Mouse (Mus musculus) skeletal muscle tissue, postnatal 0 days (tissue): Measurements from ENCODE around the gene Catsperz. TPM values are rescaled to one million over a fixed set of nuclear protein-coding genes. Genes with fewer than 3 reads are reported as not detected.

Source experiments
- microRNA-seq, 2 experiments: library from miRNA; unstranded; fragments of <30 nt; microRNA quantifications; one replicate each; pipeline ENCODE4; 2016
- polyA plus RNA-seq: library from polyadenylated mRNA; unstranded; fragments of >200 nt; fragmentation: Nextera tagmentation; extraction: Ambion mirVana; gene quantifications from 2 replicates; pipeline ENCODE4 v1.2.1, GENCODE M21; 2015

The Catsperz gene
- 0.65 and 1.4 TPM in 2 replicates for polyA plus RNA-seq

GRCm38 (mm10) chr19:6925307-6925573 lies at the start of gene Catsperz:
Gene Catsperz (minus strand): TSS chr19:6925380.

GRCm38 (mm10) chr19:6974211-6975205 lies 49.3 kb upstream of the Catsperz start, which contains the start of gene Ppp1r14b:
Gene Ppp1r14b (plus strand): TSS chr19:6974968.

GRCm38 (mm10) chr19:6942249-6942691 lies 17.1 kb upstream of the Catsperz start, which contains the start of gene Gpr137:
Gene Gpr137 (minus strand): TSS chr19:6942480.

GRCm38 (mm10) chr19:6941372-6942248 lies 16.4 kb upstream of the Catsperz start, which contains the start of gene Bad:
Gene Bad (plus strand): TSS chr19:6941861.

GRCm38 (mm10) chr19:6934195-6934977 lies 9.2 kb upstream of the Catsperz start, which contains the start of gene Kcnk4:
Gene Kcnk4 (minus strand): TSS chr19:6934515.

GRCm38 (mm10) chr19:6921647-6922567 lies 3.3 kb downstream of the Catsperz start, which contains the start of gene Esrra:
Gene Esrra (minus strand): TSS chr19:6921813.

GRCm38 (mm10) chr19:6909507-6910289 lies 15.5 kb downstream of the Catsperz start, which contains the start of the genes Trmt112 and Prdx5:
Gene Trmt112 (plus strand): TSS chr19:6909698.
Gene Prdx5 (minus strand): TSS chr19:6910106.

Small RNA genes within 50 kb of the gene (microRNA-seq; reads per million reads assigned to microRNA genes)
- gene Mir6990, result 1.5 to 1.6 reads per million in 2 experiments

Other genes starting within 250 kb of the Catsperz start
- 9.7 and 12.5 TPM in 2 replicates for gene Rps6ka4, start 84.7 kb downstream of the Catsperz start, polyA plus RNA-seq
- gene Ccdc88b, start 67.2 kb downstream of the Catsperz start, polyA plus RNA-seq, result 0.45 and 0.83 TPM in 2 replicates
- gene Trmt112, start 15.7 kb downstream of the Catsperz start, polyA plus RNA-seq, result 70.4 and 71.1 TPM in 2 replicates
- 261 and 306 TPM in 2 replicates for gene Prdx5, start 15.3 kb downstream of the Catsperz start, polyA plus RNA-seq
- 23.7 and 29.3 TPM in 2 replicates for gene Esrra, start 3.6 kb downstream of the Catsperz start, polyA plus RNA-seq
- gene Kcnk4, start 9.1 kb upstream of the Catsperz start, polyA plus RNA-seq, result 0.33 and 0.69 TPM in 2 replicates
- 48.6 and 62.8 TPM in 2 replicates for gene Bad, start 16.5 kb upstream of the Catsperz start, polyA plus RNA-seq
- gene Gpr137, start 17.1 kb upstream of the Catsperz start, polyA plus RNA-seq, result 10.3 and 14.8 TPM in 2 replicates
- 280 and 291 TPM in 2 replicates for gene Ppp1r14b, start 49.6 kb upstream of the Catsperz start, polyA plus RNA-seq
- gene Plcb3, start 51.1 kb upstream of the Catsperz start, polyA plus RNA-seq, result 8.8 and 10.0 TPM in 2 replicates
- 58.1 and 77.3 TPM in 2 replicates for gene Fkbp2, start 55.1 kb upstream of the Catsperz start, polyA plus RNA-seq
- 63.3 and 74.3 TPM in 2 replicates for gene Vegfb, start 62.3 kb upstream of the Catsperz start, polyA plus RNA-seq
- 35.8 and 41.0 TPM in 2 replicates for gene Dnajc4, start 67.2 kb upstream of the Catsperz start, polyA plus RNA-seq
- 30.7 and 37.3 TPM in 2 replicates for gene Nudt22, start 70.7 kb upstream of the Catsperz start, polyA plus RNA-seq
- gene Trpt1, start 70.8 kb upstream of the Catsperz start, polyA plus RNA-seq, result 20.1 and 20.2 TPM in 2 replicates
- gene Fermt3, start 94.1 kb upstream of the Catsperz start, polyA plus RNA-seq, result 6.2 and 9.5 TPM in 2 replicates
- gene Stip1, start 114.6 kb upstream of the Catsperz start, polyA plus RNA-seq, result 83.4 and 97.1 TPM in 2 replicates
- gene Macrod1, start 131.4 kb upstream of the Catsperz start, polyA plus RNA-seq, result 223 and 246 TPM in 2 replicates
- gene Flrt1, start 180.3 kb upstream of the Catsperz start, polyA plus RNA-seq, result 0.38 and 0.54 TPM in 2 replicates